Comparison of ENCODE assay signal across 9 mouse cellular contexts in the genomic region with DNA sequence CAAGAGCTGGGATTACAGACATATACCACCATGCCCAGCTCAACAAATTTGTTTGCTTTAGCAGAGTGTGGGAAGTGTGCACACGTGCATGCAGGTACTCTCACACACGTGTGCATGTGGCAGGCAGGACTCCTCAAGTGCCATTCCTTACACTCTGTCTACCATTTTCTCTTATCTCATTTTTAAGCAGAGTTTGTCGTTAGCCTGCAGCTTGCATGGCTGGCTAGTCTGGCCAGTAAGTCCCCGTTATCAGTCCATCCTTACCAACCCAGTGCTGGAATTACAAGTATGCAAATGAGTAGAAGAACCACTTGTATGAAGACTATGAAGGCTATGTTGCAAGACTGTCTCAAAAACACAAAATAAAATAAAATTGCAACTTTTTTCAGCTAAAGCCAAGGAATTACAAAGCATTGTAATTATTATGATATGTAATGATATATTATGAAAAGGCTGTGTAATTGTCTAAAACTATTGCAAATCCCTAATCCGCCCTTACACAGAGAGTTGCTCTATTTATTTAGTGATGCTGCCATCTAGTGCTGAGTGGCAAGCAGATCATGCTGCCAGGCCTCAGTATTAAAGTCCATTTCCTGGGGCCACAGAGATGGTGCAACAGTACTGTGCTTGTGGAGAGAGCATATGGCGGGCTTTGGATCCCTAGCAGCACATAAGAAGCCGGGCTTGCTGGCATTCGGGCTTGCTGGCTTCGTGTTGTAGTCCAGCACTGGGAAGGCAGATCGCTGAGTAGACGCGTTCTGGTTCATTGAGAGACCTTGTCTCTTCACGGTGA. TPM values are rescaled to one million over a fixed set of nuclear protein-coding genes. Genes with fewer than 3 reads are reported as not detected.
A peak's percentile ranks its signal among the peaks of the same experiment; 100 is the strongest.
DNase-seq lines count a peak whose midpoint lies in the region; ATAC-seq lines count a peak whose summit lies in the region.
"Had no signal": no experiment of that assay in that cellular context is flagged by ENCODE, and none has a peak within 500 bp of the region (broad histone marks: within the 10 kb centered on the region; RNA-seq: fewer than 3 reads in every experiment).

No protein-coding gene starts in this region.

- H3K36me3 ChIP-seq in embryonic facial prominence, embryonic 11.5 days (replicated peaks; ENCODE audit: control insufficient read depth, insufficient read depth, low read depth, low read length) = peaks cover 3% of the 10 kb centered on the region
- peaks cover 96% of the 10 kb centered on the region for H3K36me3 ChIP-seq in embryonic facial prominence, embryonic 10.5 days (replicated peaks)
- peaks cover 5% of the 10 kb centered on the region; the same call in 1 of the 2 replicates for H3K36me3 ChIP-seq in intestine, embryonic 16.5 days (ENCODE audit: control insufficient read depth, insufficient read depth, low read length)
- H3K36me3 ChIP-seq in limb, embryonic 10.5 days = peaks cover 95% of the 10 kb centered on the region

- no peaks in the 10 kb centered on the region for H3K27me3 ChIP-seq in embryonic facial prominence, embryonic 11.5 days (ENCODE audit: control insufficient read depth, insufficient read depth, low read length)
- no peaks in the 10 kb centered on the region for H3K27me3 ChIP-seq in embryonic facial prominence, embryonic 10.5 days (replicated peaks; ENCODE audit: low read depth, poor library complexity, severe bottlenecking)
- no peaks in the 10 kb centered on the region for H3K27me3 ChIP-seq in intestine, embryonic 16.5 days (replicated peaks; ENCODE audit: control insufficient read depth, insufficient read depth, low read length)
- no peaks in the 10 kb centered on the region for H3K27me3 ChIP-seq in limb, embryonic 10.5 days (ENCODE audit: low read depth, poor library complexity, severe bottlenecking)
- H3K27me3 ChIP-seq: midbrain, embryonic 12.5 days had no signal

- H3K9ac ChIP-seq in embryonic facial prominence, embryonic 11.5 days (replicated peaks; ENCODE audit: low read length) = no peak overlapping the region
- H3K9ac ChIP-seq in intestine, embryonic 16.5 days (ENCODE audit: low read depth, low read length) = no peak overlapping the region
- H3K9ac ChIP-seq: midbrain, embryonic 12.5 days had no signal

- peak; percentile 36 for DNase-seq in embryonic facial prominence, embryonic 11.5 days (ENCODE audit: low spot score)
- DNase-seq in embryonic facial prominence, embryonic 10.5 days (ENCODE audit: low spot score) = no peak
- DNase-seq in 3T3-L1 (ENCODE audit: low read depth, low spot score) = peak; percentile 40
- DNase-seq in retina, postnatal 7 days (ENCODE audit: low read depth, low spot score) = peak; percentile 24
- no peak for DNase-seq in limb, embryonic 10.5 days (ENCODE audit: low spot score)
- DNase-seq in heart, adult 8-10 months (ENCODE audit: low spot score) = no peak

- WGBS in embryonic facial prominence, embryonic 11.5 days = 87% methylated on average over 13 of the region's 13 CpGs
- WGBS in embryonic facial prominence, embryonic 10.5 days = 90% methylated on average over 13 of the region's 13 CpGs
- 82% methylated on average over 13 of the region's 13 CpGs for WGBS in intestine, embryonic 16.5 days
- WGBS in limb, embryonic 10.5 days = 91% methylated on average over 13 of the region's 13 CpGs

- no peaks in the 10 kb centered on the region for H3K4me1 ChIP-seq in embryonic facial prominence, embryonic 11.5 days (ENCODE audit: control insufficient read depth, insufficient read depth, low read length)
- H3K4me1 ChIP-seq in embryonic facial prominence, embryonic 10.5 days = no peaks in the 10 kb centered on the region
- H3K4me1 ChIP-seq in intestine, embryonic 16.5 days (ENCODE audit: control insufficient read depth, insufficient read depth, low read length) = no peaks in the 10 kb centered on the region
- H3K4me1 ChIP-seq in limb, embryonic 10.5 days = no peaks in the 10 kb centered on the region
- H3K4me1 ChIP-seq: midbrain, embryonic 12.5 days had no signal

- no peak overlapping the region for H3K27ac ChIP-seq in embryonic facial prominence, embryonic 11.5 days (replicated peaks; ENCODE audit: low read depth, low read length)
- no peak overlapping the region for H3K27ac ChIP-seq in embryonic facial prominence, embryonic 10.5 days (replicated peaks)
- H3K27ac ChIP-seq in intestine, embryonic 16.5 days (ENCODE audit: low read length) = no peak overlapping the region
- no peak overlapping the region for H3K27ac ChIP-seq in limb, embryonic 10.5 days
- H3K27ac ChIP-seq: midbrain, embryonic 12.5 days had no signal

- no peaks in the 10 kb centered on the region for H3K9me3 ChIP-seq in embryonic facial prominence, embryonic 11.5 days (replicated peaks; ENCODE audit: control insufficient read depth, low read length)
- no peaks in the 10 kb centered on the region for H3K9me3 ChIP-seq in embryonic facial prominence, embryonic 10.5 days
- no peaks in the 10 kb centered on the region for H3K9me3 ChIP-seq in intestine, embryonic 16.5 days (ENCODE audit: control insufficient read depth, low read length)
- no peaks in the 10 kb centered on the region for H3K9me3 ChIP-seq in limb, embryonic 10.5 days (replicated peaks)
- H3K9me3 ChIP-seq: midbrain, embryonic 12.5 days had no signal

- no peak overlapping the region for H3K4me3 ChIP-seq in embryonic facial prominence, embryonic 11.5 days (ENCODE audit: low read depth, low read length)
- no peak overlapping the region for H3K4me3 ChIP-seq in embryonic facial prominence, embryonic 10.5 days
- no peak overlapping the region for H3K4me3 ChIP-seq in intestine, embryonic 16.5 days (ENCODE audit: low read length)
- H3K4me3 ChIP-seq in limb, embryonic 10.5 days = no peak overlapping the region
- H3K4me3 ChIP-seq: midbrain, embryonic 12.5 days had no signal

- ATAC-seq in embryonic facial prominence, embryonic 11.5 days (replicated peaks; ENCODE audit: insufficient number of reproducible peaks, low FRiP score, low TSS enrichment, low read depth) = no peak
- ATAC-seq in cerebellum, adult (ENCODE audit: insufficient number of reproducible peaks, low FRiP score, low TSS enrichment) = peak; percentile 99
- peak; percentile 85 for ATAC-seq in intestine, embryonic 16.5 days

- H3K4me2 ChIP-seq in embryonic facial prominence, embryonic 11.5 days (ENCODE audit: low read depth, low read length) = no peak overlapping the region
- no peak overlapping the region for H3K4me2 ChIP-seq in intestine, embryonic 16.5 days (ENCODE audit: low read depth, low read length)
- H3K4me2 ChIP-seq: midbrain, embryonic 12.5 days had no signal

RNA-seq across cellular contexts. Expression of a gene that starts 24.9 kb away (rescaled TPM):
- 0.88 and 2.2 TPM in 2 replicates for polyA plus RNA-seq in embryonic facial prominence, embryonic 11.5 days (2014; fragmentation: Nextera tagmentation; extraction: Ambion mirVana)
- polyA plus RNA-seq in embryonic facial prominence, embryonic 10.5 days (2016; fragmentation: Nextera tagmentation; extraction: Ambion mirVana) = 1.8 and 2.1 TPM in 2 replicates
- 2.0 and 2.6 TPM in 2 replicates for polyA plus RNA-seq in intestine, embryonic 16.5 days (2015; fragmentation: Nextera tagmentation; extraction: Ambion mirVana)
- polyA plus RNA-seq in limb, embryonic 10.5 days (2016; fragmentation: Nextera tagmentation; extraction: Ambion mirVana) = 0.73 and 1.2 TPM in 2 replicates
- total RNA-seq in heart, adult 8-10 months (2022) = 1 to 10 TPM; 1.9 to 2.8 (median 2.4) TPM

RNA-seq across cellular contexts. Expression of a gene that starts 32.0 kb away (rescaled TPM):
- 131 TPM in 2 replicates for polyA plus RNA-seq in embryonic facial prominence, embryonic 11.5 days (2014; fragmentation: Nextera tagmentation; extraction: Ambion mirVana)
- 316 and 334 TPM in 2 replicates for polyA plus RNA-seq in embryonic facial prominence, embryonic 10.5 days (2016; fragmentation: Nextera tagmentation; extraction: Ambion mirVana)
- 393 and 411 TPM in 2 replicates for polyA plus RNA-seq in intestine, embryonic 16.5 days (2015; fragmentation: Nextera tagmentation; extraction: Ambion mirVana)
- 312 and 340 TPM in 2 replicates for polyA plus RNA-seq in limb, embryonic 10.5 days (2016; fragmentation: Nextera tagmentation; extraction: Ambion mirVana)
- total RNA-seq in heart, adult 8-10 months (2022) = 10 to 100 TPM; 21.4 to 28.7 (median 28.1) TPM

RNA-seq across cellular contexts. Expression of a gene that starts 36.8 kb away (rescaled TPM):
- polyA plus RNA-seq in embryonic facial prominence, embryonic 11.5 days (2014; fragmentation: Nextera tagmentation; extraction: Ambion mirVana) = 30.8 and 34.8 TPM in 2 replicates
- polyA plus RNA-seq in embryonic facial prominence, embryonic 10.5 days (2016; fragmentation: Nextera tagmentation; extraction: Ambion mirVana) = 39.6 TPM in 2 replicates
- 17.7 and 18.6 TPM in 2 replicates for polyA plus RNA-seq in intestine, embryonic 16.5 days (2015; fragmentation: Nextera tagmentation; extraction: Ambion mirVana)
- polyA plus RNA-seq in limb, embryonic 10.5 days (2016; fragmentation: Nextera tagmentation; extraction: Ambion mirVana) = 37.7 and 46.2 TPM in 2 replicates
- total RNA-seq in heart, adult 8-10 months (2022) = 10 to 100 TPM in 2 of 4 experiments, 1 to 10 TPM in 2; 9.0 to 11.3 (median 10.5) TPM

Comparison
In these comparisons a context has a peak if more than half of its experiments do, and no peak if none do; other contexts are left out.
1. DNase-seq: peak in embryonic facial prominence, embryonic 11.5 days (single experiment), 3T3-L1 (single experiment) and retina, postnatal 7 days (single experiment); none in embryonic facial prominence, embryonic 10.5 days (single experiment), limb, embryonic 10.5 days (single experiment) and heart, adult 8-10 months (single experiment).